Mouse (Mus musculus) embryo, embryonic 10.5 days (tissue): ENCODE data around the gene Rnf115.
"Not testable (repeated sequence)": the region's sequence is repeated elsewhere in the genome, so short reads cannot be mapped to it uniquely, and the experiment has no call there.

Experiments
- DNase-seq: peaks from one replicate; pipeline ENCODE4 v3.0.0-alpha.2; 2015; ENCODE audit warnings: low spot score

Gene Rnf115

DNA sequence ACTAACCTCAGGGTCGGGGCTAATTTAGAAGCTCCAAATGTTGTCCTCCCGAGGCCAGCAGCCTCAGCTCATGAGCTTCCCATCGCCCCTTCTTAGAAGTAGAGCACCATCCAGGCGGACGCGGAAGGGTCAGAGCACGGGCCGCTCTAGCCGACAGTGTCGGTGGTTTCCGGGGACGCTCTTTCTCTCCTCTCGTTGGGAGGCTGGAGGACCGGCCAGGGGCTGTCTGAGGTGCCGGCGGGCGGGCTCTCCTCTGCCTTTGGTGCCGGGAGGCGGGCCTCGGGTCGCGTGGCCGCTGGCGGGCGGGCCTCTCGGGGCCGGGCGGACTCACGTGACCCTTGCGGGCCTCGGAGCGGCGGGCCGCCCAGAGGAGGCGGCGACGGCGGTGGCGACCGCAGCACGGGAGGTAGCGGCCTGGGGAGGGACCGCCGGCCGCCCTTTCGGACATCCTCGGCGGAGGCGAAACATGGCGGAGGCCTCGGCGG is at the start of gene Rnf115, which contains the start of gene Polr3c:
Rnf115 (plus strand) TSS at position 322 of the 485 bp plus-strand sequence.
Polr3c (minus strand) TSS at position 286 of the 485 bp plus-strand sequence.
- DNase-seq: peak; percentile 97

DNA sequence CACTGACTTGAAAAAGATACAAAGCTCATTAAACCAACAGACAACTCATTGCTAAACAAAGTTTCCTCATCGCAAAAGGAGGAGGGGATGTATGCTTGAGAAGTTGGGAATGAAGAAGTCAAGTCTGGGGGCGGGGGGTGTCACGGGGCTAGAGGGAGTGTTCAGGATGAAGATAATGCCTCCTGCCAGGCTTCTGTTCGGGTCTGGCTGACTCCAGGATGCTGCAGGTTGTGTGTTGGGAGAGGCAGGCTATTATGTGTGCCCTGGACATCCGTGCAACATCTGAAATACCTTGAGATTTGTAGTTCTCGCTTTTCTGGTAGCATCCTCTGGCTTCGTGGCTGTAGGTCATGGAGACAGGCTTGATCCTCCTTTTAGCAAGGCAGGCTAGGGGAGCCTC is 49.0 kb upstream of the Rnf115 start:
- no peak for DNase-seq

DNA sequence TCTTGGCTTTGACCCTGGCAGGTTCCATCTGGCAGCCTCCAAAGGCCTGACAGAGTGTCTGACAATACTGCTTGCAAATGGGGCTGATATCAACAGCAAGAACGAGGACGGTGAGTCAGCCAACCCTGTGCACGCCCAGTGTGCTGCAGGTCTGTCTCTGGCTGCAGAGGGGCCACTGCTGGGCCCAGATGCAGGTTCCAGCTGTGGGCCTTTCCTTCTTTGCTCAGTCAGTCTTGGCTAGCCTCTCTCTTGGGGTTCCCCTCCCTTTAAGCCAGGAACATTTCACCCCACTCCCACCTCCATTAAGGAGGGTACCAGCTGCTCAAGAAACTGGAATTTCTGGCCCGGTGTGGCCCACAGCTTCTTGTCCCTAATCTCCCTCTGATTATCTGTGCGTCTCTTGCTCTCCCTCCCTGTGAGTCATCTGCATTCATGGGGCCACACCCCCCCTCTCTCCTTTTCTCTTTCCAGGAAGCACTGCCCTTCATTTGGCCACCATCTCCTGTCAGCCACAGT is 48.2 kb upstream of the Rnf115 start:
- no peak for DNase-seq

DNA sequence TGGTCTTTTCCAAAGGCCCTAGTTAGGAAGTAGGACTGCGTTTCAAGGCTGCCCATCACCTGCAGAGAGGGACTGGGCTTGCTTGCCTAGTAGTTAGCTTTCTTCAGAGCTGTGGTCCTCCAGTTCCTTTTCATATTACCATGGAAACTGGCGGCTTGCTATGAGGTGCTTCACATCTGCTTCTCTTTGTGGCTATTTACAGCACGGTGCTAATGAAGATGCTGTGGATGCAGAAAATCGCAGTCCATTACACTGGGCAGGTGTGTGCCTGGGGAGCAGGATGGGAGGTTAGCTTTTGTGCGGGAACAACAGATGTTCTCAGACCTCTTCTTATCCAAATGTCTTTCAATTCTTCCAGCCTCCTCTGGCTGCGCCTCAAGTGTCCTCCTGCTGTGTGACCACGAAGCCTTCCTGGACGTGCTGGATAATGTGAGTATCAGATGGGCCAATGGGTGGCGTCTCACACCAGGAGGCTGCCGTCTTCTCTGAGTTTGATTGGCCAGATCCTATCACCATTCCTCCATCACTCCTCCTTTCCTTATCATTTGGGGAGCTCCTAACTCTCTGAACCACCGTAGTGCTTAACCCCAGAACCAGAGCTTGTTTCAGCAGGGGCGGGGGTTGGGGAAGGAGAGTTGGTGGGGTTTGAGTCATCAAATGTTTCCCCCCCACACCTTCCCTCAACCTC is 47.1 kb upstream of the Rnf115 start:
- no peak for DNase-seq

DNA sequence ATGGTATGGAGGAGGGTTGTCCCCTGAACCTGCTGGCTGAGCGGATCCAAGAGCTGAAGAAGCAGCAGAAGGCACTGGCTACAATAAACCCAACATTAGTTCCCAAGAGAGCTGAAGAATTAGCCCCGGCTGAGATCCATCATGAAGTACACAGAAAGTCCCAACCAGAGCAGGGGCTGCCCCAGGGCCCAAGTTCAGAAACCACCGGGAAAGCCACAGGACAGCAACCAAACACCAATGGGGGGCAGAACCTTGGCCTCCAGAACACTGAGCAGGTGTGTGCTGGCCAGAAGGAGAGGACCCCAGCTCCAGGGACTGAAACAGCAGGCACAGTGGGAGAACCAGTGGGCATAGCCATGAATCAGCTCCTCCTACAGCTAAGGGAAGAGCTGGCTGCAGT is 44.0 kb upstream of the Rnf115 start:
- DNase-seq: no peak

DNA sequence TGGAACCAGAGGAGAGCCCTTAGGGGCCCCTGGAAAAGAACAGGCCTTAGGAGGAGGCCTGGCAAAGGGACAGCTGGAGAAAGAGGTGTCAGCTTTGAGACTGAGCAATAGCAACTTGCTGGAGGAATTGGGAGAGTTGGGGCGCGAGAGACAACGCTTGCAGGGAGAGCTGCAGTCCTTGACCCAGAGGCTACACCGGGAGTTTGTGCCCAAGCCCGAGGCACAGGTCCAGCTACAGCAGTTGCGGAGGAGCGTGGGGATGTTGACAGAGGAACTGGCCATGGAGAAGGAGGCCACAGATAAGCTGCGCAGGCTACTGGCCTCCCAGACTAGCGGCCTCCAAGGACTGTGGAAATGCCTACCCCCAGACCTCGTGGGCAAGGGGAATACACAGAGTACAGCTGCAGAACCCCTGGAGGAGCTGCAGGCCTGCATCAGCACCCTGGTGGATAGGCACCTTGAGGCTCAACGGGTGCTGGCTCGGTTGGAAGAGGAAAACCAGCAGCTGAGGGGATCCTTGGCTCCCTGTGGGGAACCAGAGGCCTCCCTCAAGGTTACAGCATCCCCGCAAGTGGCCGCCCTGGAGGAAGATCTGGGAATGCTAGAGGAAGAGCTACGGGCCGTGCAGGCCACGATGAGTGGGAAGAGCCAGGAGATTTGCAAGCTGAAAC is 43.2 kb upstream of the Rnf115 start:
- no peak for DNase-seq

DNA sequence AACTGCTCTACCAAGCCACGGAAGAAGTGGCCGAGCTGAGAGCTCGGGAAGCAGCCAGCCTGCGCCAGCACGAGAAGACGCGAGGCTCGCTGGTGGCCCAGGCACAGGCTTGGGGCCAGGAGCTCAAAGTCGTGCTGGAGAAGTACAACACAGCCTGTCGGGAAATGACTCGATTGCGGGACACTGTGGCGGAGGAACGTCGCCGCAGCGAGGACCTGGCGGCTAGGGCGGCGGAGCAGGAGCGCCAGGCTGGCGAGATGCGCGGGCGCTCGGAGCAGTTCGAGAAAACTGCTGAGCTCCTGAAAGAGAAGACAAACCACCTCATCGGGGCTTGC is 42.7 kb upstream of the Rnf115 start:
- DNase-seq: no peak

DNA sequence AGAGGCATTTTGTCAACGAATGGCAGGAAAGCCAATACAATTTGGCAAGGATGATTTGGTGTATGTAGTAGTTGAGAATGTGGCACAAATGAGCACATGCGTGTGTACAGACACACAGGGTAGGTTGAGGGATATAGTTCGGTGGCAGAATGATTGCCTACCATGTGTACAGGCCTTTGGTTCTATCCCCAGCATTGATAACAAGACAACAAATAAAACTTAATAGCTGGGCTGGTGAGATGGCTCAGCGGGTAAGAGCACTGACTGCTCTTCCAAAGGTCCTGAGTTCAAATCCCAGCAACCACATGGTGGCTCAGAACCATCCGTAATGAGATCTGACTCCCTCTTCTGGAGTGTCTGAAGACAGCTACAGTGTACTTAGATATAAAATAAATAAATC is 41.4 kb upstream of the Rnf115 start:
- DNase-seq: not testable (repeated sequence)

DNA sequence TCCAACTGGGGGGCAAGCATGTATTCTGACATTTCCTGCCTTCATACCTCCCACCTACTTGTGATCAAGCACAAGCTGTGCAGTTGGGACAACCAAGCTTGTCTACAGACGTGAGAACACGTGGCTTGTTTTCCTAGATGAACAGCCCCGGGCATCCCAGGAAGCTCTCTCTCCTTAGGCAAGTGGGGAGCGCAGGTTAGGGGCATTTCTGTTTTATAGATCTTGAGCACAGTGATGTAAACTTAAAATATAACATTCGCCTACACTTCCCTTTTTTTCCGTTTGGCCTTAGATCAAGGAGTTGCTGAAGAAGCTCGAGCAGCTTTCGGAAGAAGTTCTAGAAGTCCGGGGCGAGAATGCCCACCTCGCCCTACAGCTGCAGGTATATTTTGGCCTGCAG is 38.6 kb upstream of the Rnf115 start:
- no peak for DNase-seq

DNA sequence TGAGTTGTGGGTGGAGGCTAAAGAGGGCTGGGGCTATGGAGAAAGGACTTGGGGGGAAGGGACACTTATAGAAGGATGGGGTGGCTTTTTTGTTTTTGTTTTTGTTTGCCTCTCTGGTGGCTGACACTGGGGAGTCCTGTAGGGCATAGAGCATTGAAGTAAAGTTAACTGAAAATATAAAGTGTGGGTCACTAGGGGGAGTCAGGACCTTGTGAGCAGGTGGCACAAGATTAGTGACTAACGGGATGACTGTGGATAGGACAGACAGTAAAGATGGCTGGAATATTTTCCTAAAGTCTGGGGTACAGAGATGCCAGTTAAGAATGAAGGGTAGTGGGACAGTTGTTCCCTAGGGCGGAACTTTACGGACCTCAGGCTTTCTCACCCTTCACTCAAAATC is 37.2 kb upstream of the Rnf115 start:
- DNase-seq: no peak

DNA sequence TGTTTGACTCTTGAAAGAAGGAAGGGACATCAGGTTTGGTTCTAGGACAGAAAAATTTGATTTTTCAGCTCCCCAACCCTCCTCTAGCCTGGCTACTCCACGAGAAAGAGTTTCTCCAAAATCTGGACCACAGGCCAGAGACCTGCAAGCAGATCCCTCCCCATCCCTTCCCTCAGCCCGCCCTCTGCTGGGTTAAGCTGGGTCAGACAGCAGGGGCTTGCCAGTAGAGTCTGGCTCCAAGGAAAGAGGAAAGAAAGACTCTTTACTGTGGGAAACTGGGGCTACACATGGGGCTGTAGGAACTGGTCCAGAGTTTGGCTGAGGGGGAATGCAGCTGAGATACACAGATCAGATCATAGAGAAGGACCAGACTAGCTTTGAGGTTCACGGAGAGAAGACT is 35.0 kb upstream of the Rnf115 start:
- peak; percentile 73 for DNase-seq

DNA sequence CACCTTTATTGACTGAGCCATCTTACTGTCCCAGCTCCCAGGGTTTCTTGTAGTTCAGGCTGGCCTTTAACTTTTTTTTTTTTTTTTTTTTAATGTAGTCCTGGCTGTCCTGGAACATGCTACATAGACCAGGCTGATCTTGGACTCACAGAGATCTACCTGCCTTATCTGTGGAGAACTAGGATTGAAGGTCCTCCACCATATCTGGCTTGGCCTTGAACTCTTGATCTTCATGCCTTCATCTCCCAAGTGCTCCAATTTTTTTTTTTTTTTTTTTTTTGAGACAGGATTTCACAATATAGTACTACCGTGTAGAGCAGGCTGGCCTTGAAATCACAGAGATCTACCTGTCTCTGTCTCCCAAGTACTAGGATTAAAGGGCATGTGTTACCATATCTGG is 33.9 kb upstream of the Rnf115 start:
- no peak for DNase-seq

DNA sequence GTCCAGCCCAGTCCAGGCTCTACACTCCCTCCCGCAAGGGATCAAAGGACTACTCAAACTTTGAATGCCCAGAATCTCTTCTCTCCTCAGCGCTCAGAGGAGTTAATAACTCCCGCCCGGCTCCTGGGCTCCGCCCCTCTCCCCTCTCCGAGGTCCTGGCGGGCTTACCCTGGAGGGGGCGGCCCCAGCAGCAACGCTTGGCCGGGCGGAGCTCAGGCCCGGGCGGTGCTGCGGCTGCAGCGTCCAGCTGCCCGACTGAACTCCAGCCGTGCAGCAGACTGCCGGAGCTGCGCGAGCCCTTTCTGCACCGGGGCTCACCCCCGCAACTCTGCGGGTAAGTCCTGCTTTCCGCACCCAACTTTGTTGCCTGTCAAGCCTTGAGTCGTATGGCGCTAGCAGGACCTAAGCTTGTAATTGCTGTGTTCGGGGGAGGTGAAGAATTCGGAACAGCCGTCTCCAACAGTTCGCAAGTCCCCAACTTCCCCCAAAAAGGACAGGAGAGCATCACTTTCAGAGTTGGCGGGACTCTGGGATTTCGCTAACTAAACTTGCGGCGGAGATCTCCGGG is 31.2 kb upstream of the Rnf115 start, which contains the start of gene Pias3:
Pias3 (plus strand) TSS at position 187 of the 568 bp plus-strand sequence.
- peak; percentile 90 for DNase-seq

DNA sequence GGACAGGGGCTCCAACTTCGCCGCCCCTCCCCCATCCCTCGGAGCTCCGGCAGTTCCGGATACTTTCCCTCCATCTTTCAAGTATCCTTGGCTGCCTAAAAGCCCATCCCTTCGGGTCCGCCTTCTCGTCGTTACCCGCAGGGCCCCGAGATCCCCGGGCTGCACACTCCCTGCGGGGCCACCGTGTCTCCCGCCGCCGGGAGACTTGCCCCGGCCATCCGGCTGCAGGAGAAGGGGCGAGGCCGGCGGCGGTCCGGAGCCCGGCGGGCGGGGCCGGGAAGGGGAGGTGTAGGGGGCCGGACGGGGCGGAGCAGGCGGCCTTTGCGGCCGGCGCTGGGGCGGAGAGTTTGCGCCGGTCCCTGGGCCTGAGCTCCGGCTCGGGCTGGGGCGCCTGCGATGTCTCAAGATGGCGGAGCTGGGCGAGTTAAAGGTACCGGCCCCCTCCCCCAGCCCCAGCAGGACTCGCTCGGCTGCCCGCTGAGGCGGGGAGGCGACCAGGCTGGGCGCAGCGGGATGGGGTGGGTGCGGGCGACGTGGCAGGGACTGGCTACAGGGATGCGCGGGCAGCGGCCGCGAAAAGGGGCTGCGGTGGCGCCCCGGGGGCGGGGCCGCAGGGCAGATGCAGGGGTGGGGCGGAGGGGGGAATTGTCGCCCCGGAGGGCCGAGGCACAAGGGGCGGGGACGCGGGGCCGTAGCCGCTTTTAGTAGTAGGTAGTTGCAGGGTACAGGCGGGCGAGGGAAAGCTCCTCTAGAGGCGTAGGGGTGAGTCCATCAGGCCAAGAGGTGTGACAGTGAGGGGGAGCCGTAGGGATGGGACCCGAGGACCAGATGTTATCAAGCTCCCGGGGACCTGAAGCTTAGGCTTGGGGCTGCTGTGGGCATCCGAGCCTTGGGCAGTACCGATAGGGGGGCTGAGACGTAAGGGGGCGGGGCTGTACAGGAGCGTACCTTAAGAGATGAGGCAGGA is 30.4 kb upstream of the Rnf115 start:
- DNase-seq: peak; percentile 91

DNA sequence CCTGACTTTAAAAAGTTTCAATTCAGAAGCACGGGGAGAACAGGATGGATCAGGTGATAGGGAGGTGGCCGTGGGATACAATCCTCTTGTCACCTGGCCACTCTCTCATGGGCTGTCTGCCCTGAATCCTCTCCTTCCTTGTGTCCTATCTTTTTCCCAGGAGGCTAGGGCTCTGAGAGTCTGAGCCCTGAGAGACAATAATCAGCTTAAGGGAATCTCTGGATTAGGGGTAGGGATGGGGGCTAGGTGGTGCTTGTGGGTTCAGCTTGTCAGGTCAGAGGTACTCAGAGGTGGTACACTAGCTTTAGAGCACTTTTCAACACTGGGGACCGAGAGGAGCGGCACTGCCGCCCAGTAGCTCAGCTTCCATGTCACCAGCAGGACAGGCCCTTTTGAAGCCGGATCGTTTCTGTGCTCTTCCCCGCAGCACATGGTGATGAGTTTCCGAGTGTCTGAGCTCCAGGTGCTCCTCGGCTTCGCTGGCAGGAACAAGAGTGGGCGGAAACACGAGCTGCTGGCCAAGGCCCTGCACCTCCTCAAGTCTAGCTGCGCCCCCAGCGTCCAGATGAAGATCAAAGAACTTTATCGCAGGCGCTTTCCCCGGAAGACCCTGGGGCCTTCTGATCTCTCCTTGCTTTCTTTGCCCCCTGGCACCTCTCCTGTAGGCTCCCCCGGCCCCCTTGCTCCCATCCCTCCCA is 28.3 kb upstream of the Rnf115 start:
- no peak for DNase-seq

DNA sequence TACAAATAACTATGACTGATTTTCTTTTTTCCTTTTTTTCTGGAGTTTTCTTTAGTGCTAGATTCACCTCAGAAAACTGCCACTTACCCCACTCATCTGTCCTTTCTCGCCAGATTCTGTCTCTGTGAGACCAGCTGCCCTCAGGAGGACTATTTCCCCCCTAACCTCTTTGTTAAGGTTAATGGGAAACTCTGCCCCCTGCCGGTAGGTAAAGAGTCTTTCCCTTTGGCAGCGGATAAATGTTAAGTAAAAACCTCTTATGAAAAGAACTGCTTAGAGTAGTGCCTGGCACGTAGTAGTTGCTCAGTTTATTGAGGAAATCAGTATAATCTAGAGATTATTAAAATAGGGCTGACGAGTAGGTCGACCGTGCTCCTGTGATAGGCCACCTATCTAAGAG is 27.1 kb upstream of the Rnf115 start:
- DNase-seq: peak; percentile 69

DNA sequence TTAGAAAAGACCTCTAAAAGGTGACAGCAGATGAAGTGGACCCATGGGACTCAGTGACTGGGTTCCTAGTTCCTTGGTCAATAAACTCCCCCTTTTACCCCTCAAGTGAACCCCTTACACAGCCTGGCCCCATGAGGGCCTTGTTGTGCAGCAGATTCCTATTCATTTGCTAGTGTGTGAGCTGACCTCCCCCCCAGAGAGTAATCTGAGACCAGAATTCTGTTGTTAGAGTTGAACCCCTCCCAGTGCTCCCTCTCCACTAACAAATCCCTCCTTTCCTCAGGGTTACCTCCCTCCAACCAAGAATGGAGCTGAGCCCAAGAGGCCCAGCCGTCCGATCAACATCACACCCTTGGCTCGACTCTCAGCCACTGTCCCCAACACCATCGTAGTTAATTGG is 26.5 kb upstream of the Rnf115 start:
- no peak for DNase-seq

DNA sequence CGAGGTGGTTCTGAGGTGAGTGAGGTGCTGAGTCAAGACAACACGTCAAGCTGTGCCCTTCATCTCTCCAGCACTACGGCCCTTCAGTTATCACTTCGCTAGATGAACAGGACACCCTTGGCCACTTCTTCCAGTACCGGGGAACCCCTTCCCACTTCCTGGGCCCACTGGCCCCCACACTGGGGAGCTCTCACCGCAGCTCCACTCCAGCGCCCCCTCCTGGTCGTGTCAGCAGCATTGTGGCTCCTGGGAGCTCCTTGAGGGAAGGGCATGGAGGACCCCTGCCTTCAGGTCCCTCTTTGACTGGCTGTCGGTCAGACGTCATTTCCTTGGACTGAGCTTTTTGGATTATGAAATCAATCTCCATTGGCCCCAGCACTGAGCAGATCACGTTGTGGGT is 22.7 kb upstream of the Rnf115 start:
- no peak for DNase-seq

DNA sequence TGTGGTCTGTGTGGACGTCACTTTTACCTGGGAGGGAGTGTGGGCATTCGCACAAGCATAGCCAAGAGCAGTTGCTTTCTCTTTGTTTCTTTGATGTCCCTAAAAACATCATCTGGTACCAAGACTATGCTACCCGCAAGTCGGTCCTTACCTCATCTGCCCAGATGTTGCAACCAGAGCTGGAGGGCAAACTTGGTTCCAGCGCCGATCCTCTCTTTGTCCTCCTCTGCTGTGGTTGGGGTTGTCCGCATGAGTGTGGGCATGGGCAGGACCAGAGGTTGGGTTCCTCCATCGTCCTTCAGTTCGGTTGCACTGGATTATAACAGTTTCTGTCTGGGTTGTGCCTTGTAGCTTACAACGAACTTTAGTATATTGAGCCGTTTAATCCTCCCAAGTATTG is 21.2 kb upstream of the Rnf115 start:
- DNase-seq: no peak

DNA sequence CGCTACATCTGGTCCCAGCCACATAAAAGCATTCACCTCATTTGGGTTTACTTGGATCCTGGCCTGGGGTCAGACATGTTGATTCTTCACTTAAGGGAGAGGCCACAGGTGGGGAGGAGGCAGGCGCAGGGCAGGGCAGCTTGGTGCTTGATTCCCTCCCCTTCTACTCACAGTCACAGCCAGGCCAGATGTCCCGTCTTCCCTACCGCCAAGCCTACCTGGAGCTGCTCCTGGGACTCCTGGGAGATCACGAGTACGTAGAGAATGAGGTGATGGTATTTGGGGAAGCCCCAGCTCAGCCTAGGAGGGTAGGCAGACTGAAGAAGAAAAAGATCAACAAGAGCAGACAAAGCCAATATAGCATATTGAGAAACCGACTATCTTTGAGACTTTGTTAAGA is 20.5 kb upstream of the Rnf115 start:
- DNase-seq: no peak
